Mouse (Mus musculus): ENCODE measurements around the gene Ap5z1. TPM values are rescaled to one million over a fixed set of nuclear protein-coding genes. Genes with fewer than 3 reads are reported as not detected.

Ap5z1 gene
- 0.49 TPM for polyA plus RNA-seq (2014; fragmentation: Illumina TruSeq; extraction: RNeasy Lipid Tissue Mini Kit (QIAGEN cat#74804); ENCODE audit: low read depth, low replicate concordance)

DNA sequence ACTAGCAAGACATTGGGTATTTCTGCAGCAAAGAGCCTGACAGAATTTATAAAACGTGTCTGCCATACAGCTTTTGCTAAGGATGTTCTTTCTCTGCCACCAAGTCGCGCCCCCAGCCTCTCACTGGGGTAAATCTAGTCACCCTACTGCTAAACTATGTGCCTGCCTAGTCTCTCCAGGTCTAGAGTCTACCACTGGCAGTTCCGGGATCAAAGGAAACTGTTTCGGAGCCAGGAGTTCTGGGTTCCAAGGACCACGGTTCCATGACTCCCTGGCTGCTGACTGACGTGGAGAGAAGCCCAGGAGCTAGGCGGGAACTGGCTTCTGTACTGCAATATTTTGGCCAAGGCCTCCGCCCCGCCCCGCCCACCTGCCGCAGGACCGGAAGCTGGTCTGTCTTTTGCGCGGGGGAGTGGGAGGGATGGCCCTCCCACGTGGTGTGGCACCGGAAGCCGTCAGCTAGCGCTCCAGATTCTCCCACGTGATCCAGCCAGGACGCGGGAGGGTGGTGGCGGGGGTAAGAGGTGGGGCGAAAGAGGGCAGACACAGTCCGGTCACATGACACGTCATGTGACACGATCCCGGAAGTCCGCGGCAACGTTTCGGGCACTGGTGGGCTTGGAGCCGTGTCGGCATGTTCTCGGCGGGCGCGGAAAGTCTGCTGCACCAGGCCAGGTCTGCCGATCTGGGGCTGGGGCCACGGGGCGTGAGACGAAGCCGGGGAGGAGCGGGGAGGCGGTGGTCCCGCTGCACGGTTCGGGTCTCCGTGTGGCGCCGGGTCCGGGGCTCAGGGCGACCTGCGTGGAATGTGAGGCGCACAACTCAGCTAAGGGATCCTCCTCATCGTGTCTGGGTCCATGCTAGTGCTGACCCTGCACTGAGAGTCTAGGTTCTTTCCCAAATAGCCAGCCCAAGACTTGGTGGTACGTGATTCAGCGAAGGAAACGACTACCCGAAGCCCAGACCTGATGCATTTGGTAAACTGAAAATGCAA, at the start of gene Ap5z1:
TSS of gene Ap5z1 (plus strand) at position 484 of the 994 bp plus-strand sequence.

Other genes starting within 250 kb of the Ap5z1 start
- 2.3 TPM for gene Foxk1, start 62.4 kb upstream of the Ap5z1 start, polyA plus RNA-seq (2014; fragmentation: Illumina TruSeq; extraction: RNeasy Lipid Tissue Mini Kit (QIAGEN cat#74804); ENCODE audit: low read depth, low replicate concordance)
- not detected for gene Papolb, start 66.1 kb downstream of the Ap5z1 start, polyA plus RNA-seq (2014; fragmentation: Illumina TruSeq; extraction: RNeasy Lipid Tissue Mini Kit (QIAGEN cat#74804); ENCODE audit: low read depth, low replicate concordance)
- not detected for gene Radil, start 87.2 kb downstream of the Ap5z1 start, polyA plus RNA-seq (2014; fragmentation: Illumina TruSeq; extraction: RNeasy Lipid Tissue Mini Kit (QIAGEN cat#74804); ENCODE audit: low read depth, low replicate concordance)
- 0.89 TPM for gene Mmd2, start 144.9 kb downstream of the Ap5z1 start, polyA plus RNA-seq (2014; fragmentation: Illumina TruSeq; extraction: RNeasy Lipid Tissue Mini Kit (QIAGEN cat#74804); ENCODE audit: low read depth, low replicate concordance)
- gene Wipi2, start 163.8 kb downstream of the Ap5z1 start, polyA plus RNA-seq (2014; fragmentation: Illumina TruSeq; extraction: RNeasy Lipid Tissue Mini Kit (QIAGEN cat#74804); ENCODE audit: low read depth, low replicate concordance) = 21.7 TPM
- gene Slc29a4, start 228.6 kb downstream of the Ap5z1 start, polyA plus RNA-seq (2014; fragmentation: Illumina TruSeq; extraction: RNeasy Lipid Tissue Mini Kit (QIAGEN cat#74804); ENCODE audit: low read depth, low replicate concordance) = not detected